Mouse (Mus musculus) midbrain, embryonic 11.5 days (tissue): ENCODE results near the gene Acat1. TPM values are rescaled to one million over a fixed set of nuclear protein-coding genes. Genes with fewer than 3 reads are reported as not detected.
A peak's percentile ranks its signal among the peaks of the same experiment; 100 is the strongest.

ENCODE experiments used
- ATAC-seq: fragments of 200-750 bp; cut with Nextera tagmentation; 2 replicates; pipeline ENCODE4 v1.8.0; 2017; ENCODE audit warnings: moderate TSS enrichment, moderate library complexity; ENCODE audit not compliant: low FRiP score
- DNase-seq: peaks from one replicate; pipeline ENCODE4 v3.0.0; 2015; ENCODE audit warnings: low spot score; ENCODE audit errors: missing footprints
- H3K27ac ChIP-seq: fragments of 300-500 bp; sonication (generic); 2 replicates; pipeline ENCODE4 v1.5.1; 2014; ENCODE audit warnings: low read depth, low read length
- H3K27me3 ChIP-seq: fragments of 300-500 bp; sonication (generic); 2 replicates; pipeline ENCODE4 v1.6.1; 2014; ENCODE audit warnings: mild to moderate bottlenecking, low read length, moderate library complexity, mixed read lengths; ENCODE audit not compliant: control insufficient read depth, insufficient read depth
- H3K36me3 ChIP-seq: fragments of 300-500 bp; sonication (generic); 2 replicates; pipeline ENCODE4 v1.6.1; 2014; ENCODE audit warnings: mild to moderate bottlenecking, low read length, moderate library complexity, mixed read lengths; ENCODE audit not compliant: control insufficient read depth, insufficient read depth
- H3K4me1 ChIP-seq: fragments of 300-500 bp; sonication (generic); 2 replicates; pipeline ENCODE4 v1.6.1; 2014; ENCODE audit warnings: low read length; ENCODE audit not compliant: control insufficient read depth, insufficient read depth
- H3K4me2 ChIP-seq: fragments of 300-500 bp; sonication (generic); 2 replicates; pipeline ENCODE4 v1.6.1; 2014; ENCODE audit warnings: mild to moderate bottlenecking, moderate library complexity
- H3K4me3 ChIP-seq: fragments of 300-500 bp; sonication (generic); 2 replicates; pipeline ENCODE4 v1.5.1; 2014; ENCODE audit warnings: low read depth, low read length
- H3K9ac ChIP-seq: fragments of 300-500 bp; sonication (generic); 2 replicates; pipeline ENCODE4 v1.6.1; 2014; ENCODE audit warnings: low read length
- H3K9me3 ChIP-seq: fragments of 300-500 bp; sonication (generic); 2 replicates; pipeline ENCODE4 v1.6.1; 2016; ENCODE audit warnings: low read length; ENCODE audit not compliant: control insufficient read depth
- WGBS: fragments of 180-500 bp; shearing (Covaris S2); extraction: QIAGEN DNeasy Blood & Tissue Kit; methylation state at CpG from one replicate; pipeline ENCODE4 v1.1.7; 2014; 5-methylcytosine and 5-hydroxymethylcytosine counted together
- polyA plus RNA-seq: library from polyadenylated mRNA; unstranded; fragments of >200 nt; fragmentation: Nextera tagmentation; extraction: Ambion mirVana; gene quantifications from 2 replicates; pipeline ENCODE4 v1.2.1, GENCODE M21; 2014

Acat1 gene
- polyA plus RNA-seq, 1 experiment from 2014 or later, result 52.7 TPM

DNA sequence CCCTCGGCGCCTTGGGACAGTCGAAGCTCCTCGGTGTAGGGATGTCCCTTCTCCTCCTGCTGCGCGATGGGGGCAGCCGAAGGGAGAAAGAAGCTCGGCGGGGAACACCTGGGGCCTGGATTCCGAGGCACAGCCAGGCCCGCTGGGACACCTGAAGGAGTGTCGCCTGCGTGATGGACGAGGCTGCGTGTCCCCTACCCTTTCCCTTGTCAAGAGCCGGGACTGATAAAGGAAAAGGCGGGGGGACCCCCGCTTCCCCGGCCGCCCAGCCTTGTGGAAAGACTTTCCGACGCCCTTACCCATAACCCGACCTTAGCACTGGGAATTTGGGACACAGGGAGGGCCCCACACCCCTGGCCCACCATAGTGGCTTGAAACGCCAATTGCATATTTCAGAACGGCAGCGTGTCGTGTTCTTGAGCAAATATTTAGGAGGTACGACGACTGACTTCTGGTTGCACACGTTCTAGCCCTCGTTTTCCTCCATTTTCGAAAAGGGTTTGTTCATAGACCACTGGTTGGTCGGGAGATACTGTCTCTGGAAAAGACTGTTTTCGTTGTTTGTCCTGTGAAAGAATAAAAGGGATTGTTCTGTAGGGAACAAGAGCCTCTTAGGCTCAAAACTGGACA, 72.7 kb downstream of the Acat1 start:
- WGBS, result under 1% methylated on average over 31 of the region's 34 CpGs
- Histone ChIP-seq H3K36me3 (no peaks in the 10 kb centered on the region), H3K4me1 (peaks cover 17% of the 10 kb centered on the region; the same call in 1 of the 2 replicates), H3K27ac (peak overlapping the region; percentile 82), H3K9ac (peak overlapping the region; percentile 88), H3K4me3 (peak overlapping the region; percentile 88), H3K27me3 (no peaks in the 10 kb centered on the region), H3K4me2 (peak overlapping the region; percentile 87), H3K9me3 (no peaks in the 10 kb centered on the region)
- DNase-seq, result peak; percentile 93
- no peak for ATAC-seq

DNA sequence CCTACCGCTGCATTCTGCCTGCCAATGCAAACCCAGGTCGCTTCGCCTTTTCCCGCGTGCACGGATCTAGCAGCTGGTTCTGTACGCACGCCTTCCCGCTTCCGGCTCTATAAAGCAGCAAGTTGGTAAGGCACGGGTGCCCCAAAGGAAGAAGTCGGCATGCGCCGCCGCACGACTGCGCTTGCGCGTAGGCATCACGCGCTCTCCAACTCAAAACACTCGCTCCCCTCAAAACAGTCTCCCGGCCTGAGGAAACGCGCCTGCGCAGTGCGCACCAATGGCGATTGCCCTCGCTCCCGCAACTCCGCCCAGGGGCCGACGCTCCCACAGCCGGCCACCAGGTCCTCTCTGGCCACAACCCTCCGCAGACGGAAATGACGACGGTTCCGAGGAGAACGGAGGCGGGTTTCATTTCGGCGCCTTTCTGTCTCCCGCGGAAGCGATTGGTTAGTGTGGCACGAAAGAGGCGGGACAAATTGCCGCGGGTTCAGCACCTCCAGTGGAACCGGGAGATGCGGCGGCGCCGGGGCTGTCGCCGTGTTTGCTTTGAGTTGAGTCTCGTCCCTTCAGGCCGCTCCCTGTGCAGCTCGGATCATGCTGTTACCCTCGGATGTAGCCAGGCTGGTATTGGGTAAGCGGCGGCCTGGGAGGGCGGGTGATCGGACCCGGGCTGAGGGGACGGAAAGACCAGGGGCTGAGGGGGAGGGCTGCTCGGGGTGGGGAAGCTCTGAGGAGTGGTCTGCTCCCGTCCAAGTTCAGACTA, 73.4 kb downstream of the Acat1 start, which contains the start of the genes Atm and Npat:
TSS of gene Atm (minus strand) at position 183 of the 763 bp plus-strand sequence.
TSS of gene Npat (plus strand) at position 490 of the 763 bp plus-strand sequence.
- Histone ChIP-seq H3K27ac (peak within 1 kb of the TSS; percentile 82), H3K4me2 (peak within 1 kb of the TSS; percentile 87), H3K27me3 (no peaks in the 10 kb centered on the region), H3K36me3 (no peaks in the 10 kb centered on the region), H3K4me1 (peaks cover 17% of the 10 kb centered on the region; the same call in 1 of the 2 replicates), H3K9ac (peak within 1 kb of the TSS; percentile 88), H3K4me3 (peak within 1 kb of the TSS; percentile 88), H3K9me3 (no peaks in the 10 kb centered on the region)
- ATAC-seq, result peak; percentile 99
- WGBS, result under 1% methylated on average over 69 of the region's 69 CpGs
- DNase-seq, result peak; percentile 100

DNA sequence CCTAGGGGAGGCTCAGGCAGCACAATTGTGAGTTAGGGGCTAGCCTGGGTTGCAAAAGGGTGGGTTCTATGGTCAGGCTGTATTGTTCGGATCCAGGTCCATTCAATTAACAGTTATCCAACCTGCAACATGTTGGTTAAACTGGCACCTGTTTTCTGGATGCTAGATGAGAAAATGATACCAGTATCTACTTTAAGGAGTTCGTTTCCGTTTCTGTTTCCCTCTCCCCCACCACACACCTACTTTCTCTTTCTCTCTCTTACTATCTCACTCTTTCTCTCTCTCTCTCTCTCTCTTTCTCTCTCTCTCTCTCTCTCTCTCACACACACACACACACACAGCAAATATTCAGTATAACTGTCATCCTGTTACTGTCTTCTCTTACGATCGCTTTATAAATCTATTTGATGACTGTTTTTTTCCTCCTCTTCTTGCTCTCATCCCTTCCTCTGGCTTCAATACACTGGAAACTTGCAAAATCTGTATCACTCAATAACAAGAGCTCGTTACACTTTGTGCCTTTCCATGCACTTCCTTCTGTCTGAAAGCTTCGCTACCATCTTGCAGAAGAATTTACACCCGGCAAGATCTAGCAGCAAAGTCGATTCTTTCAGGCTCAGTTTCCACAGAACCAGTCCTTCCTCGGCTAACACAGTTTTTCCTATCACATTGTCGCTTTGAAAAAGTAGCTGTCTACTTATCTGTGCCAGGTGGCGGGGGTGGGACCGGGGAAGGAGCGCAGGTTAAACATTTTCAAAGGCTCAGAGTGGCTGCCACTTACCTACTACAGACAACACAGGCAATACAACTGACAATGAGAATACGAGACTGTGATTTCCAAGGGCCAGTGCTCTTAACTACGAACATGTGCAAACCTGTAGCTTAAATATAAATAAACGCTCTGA, 74.5 kb downstream of the Acat1 start:
- WGBS, result 22% methylated on average over 17 of the region's 17 CpGs
- peak; percentile 89 for DNase-seq
- Histone ChIP-seq H3K4me1 (peaks cover 17% of the 10 kb centered on the region; the same call in 1 of the 2 replicates), H3K4me2 (peak overlapping the region; percentile 66), H3K36me3 (no peaks in the 10 kb centered on the region; the same call in 1 of the 2 replicates), H3K9me3 (no peaks in the 10 kb centered on the region), H3K27ac (peak overlapping the region; percentile 1; the same call in 1 of the 2 replicates), H3K9ac (peak overlapping the region; percentile 62), H3K4me3 (peak overlapping the region; percentile 88), H3K27me3 (no peaks in the 10 kb centered on the region)
- ATAC-seq, result no peak

Other genes with a start within 250 kb of the Acat1 start
- 11.0 and 12.9 TPM in 2 replicates for gene Kdelc2, start 226.4 kb downstream of the Acat1 start, polyA plus RNA-seq
- 0.30 and 0.34 TPM in 2 replicates for gene 4930550C14Rik, start 208.1 kb downstream of the Acat1 start, polyA plus RNA-seq
- gene Atm, start 73.6 kb downstream of the Acat1 start, polyA plus RNA-seq, result 17.7 and 18.0 TPM in 2 replicates
- 22.2 and 25.4 TPM in 2 replicates for gene Npat, start 73.3 kb downstream of the Acat1 start, polyA plus RNA-seq
- gene Cul5, start 59.6 kb upstream of the Acat1 start, polyA plus RNA-seq, result 41.6 and 47.4 TPM in 2 replicates
- gene Rab39, start 95.8 kb upstream of the Acat1 start, polyA plus RNA-seq, result 4.6 and 6.2 TPM in 2 replicates
- 2.3 and 2.4 TPM in 2 replicates for gene Slc35f2, start 161.2 kb upstream of the Acat1 start, polyA plus RNA-seq
- gene Sln, start 239.8 kb upstream of the Acat1 start, polyA plus RNA-seq, result not detected in 2 replicates